25 mouse cellular contexts compared by ENCODE assay signal in the genomic region with DNA sequence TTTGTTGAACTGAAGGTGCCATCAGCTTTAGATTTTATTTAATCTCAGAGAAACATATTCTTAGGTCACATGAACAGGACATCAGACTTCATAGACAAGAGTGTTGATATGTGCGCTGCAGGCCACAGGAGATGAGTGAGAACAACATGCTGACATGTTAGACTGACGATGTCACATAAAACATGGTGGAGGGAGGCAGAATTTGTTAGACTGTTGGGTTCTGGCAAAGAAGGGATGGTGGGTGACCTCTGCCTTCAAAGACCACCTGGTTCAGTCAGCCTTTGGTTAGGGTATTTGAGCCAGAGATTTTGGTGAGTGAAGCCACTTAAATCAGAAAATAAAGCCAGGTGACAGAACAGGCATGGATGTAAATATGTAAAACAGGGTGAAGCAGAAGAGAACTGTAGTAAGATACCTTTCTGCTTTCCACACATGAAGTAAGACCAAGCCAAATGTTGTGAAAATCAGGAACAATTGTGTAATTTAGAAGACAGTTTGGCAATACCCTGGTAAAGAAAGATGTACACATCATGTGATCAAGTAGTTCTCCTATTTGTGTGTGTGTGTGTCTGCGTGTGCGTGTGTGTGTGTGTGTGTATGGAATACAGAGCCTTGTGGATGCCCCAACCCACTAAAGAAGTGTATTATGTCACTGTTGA. TPM values are rescaled to one million over a fixed set of nuclear protein-coding genes. Genes with fewer than 3 reads are reported as not detected.
A peak's percentile ranks its signal among the peaks of the same experiment; 100 is the strongest.
DNase-seq lines count a peak whose midpoint lies in the region; ATAC-seq and TF ChIP-seq lines count a peak whose summit lies in the region.
"Had no signal": no experiment of that assay in that cellular context is flagged by ENCODE, and none has a peak within 500 bp of the region (broad histone marks: within the 10 kb centered on the region; RNA-seq: fewer than 3 reads in every experiment).

No protein-coding gene starts in this region.

- H3K4me3 ChIP-seq in liver, embryonic 16.5 days (ENCODE audit: low read depth, low read length): no peak overlapping the region
- H3K4me3 ChIP-seq in liver, embryonic 12.5 days: no peak overlapping the region
- no peak overlapping the region for H3K4me3 ChIP-seq in bone marrow macrophage, adult 2 months (ENCODE audit: insufficient read depth, low read length)
- H3K4me3 ChIP-seq in hindbrain, embryonic 16.5 days (ENCODE audit: low read length): no peak overlapping the region
- H3K4me3 ChIP-seq: embryonic facial prominence, embryonic 15.5 days; forebrain, embryonic 15.5 days; heart, adult 2 months; heart, embryonic 15.5 days; layer of hippocampus, adult 2 months; stomach, embryonic 15.5 days had no signal

- peak; percentile 8 for DNase-seq in NIH3T3 (ENCODE audit: low read depth)
- no peak for DNase-seq in left cerebral cortex, adult 9 months (ENCODE audit: low spot score in 2 of 2)
- DNase-seq: adrenal gland, postnatal 36 days; cerebellum, adult 8-10 months; gastrocnemius, postnatal 10 days; heart, postnatal 36 days; kidney, adult 9 months; kidney, postnatal 14 days; right cerebral cortex, adult 18-20 months; thymus, adult 2 months; thymus, postnatal 4 days had no signal

- H3K4me1 ChIP-seq in liver, embryonic 16.5 days (ENCODE audit: control insufficient read depth, low read depth, low read length): peaks cover 28% of the 10 kb centered on the region
- H3K4me1 ChIP-seq in liver, embryonic 12.5 days: peaks cover 18% of the 10 kb centered on the region
- H3K4me1 ChIP-seq in bone marrow macrophage, adult 2 months (ENCODE audit: control insufficient read depth, insufficient read depth, low read length): peaks cover 16% of the 10 kb centered on the region
- peaks cover 4% of the 10 kb centered on the region; the same call in 1 of the 2 replicates for H3K4me1 ChIP-seq in hindbrain, embryonic 16.5 days (ENCODE audit: control insufficient read depth, insufficient read depth, low read depth, low read length)
- H3K4me1 ChIP-seq: forebrain, embryonic 15.5 days had no signal

- TF ChIP-seq CTCF in bone marrow macrophage, adult 2 months (IDR thresholded peaks at IDR 0.05; ENCODE audit: low read depth, low read length): no peak

- H3K9ac ChIP-seq in liver, embryonic 16.5 days (ENCODE audit: low read depth, low read length): no peak overlapping the region
- no peak overlapping the region for H3K9ac ChIP-seq in liver, embryonic 12.5 days
- no peak overlapping the region for H3K9ac ChIP-seq in hindbrain, embryonic 16.5 days (ENCODE audit: low read depth, low read length)
- H3K9ac ChIP-seq: embryonic facial prominence, embryonic 15.5 days; forebrain, embryonic 15.5 days; heart, embryonic 15.5 days; hindbrain, embryonic 14.5 days; liver, embryonic 14.5 days; stomach, embryonic 15.5 days had no signal

- H3K9me3 ChIP-seq in liver, embryonic 16.5 days (replicated peaks; ENCODE audit: control insufficient read depth, low read length): no peaks in the 10 kb centered on the region
- no peaks in the 10 kb centered on the region for H3K9me3 ChIP-seq in liver, embryonic 12.5 days (replicated peaks)
- no peaks in the 10 kb centered on the region for H3K9me3 ChIP-seq in hindbrain, embryonic 16.5 days (ENCODE audit: control insufficient read depth, low read length)
- H3K9me3 ChIP-seq: embryonic facial prominence, embryonic 15.5 days; forebrain, embryonic 15.5 days; heart, embryonic 15.5 days; stomach, embryonic 15.5 days had no signal

- TF ChIP-seq POLR2A in bone marrow macrophage, adult 2 months (IDR thresholded peaks at IDR 0.05; ENCODE audit: borderline replicate concordance, low read depth, low read length): no peak

- no peaks in the 10 kb centered on the region; the same call in 1 of the 2 replicates for H3K36me3 ChIP-seq in liver, embryonic 16.5 days (ENCODE audit: control insufficient read depth, insufficient read depth)
- H3K36me3 ChIP-seq in liver, embryonic 12.5 days: peaks cover 35% of the 10 kb centered on the region
- peaks cover 5% of the 10 kb centered on the region for H3K36me3 ChIP-seq in hindbrain, embryonic 16.5 days (ENCODE audit: control insufficient read depth, insufficient read depth, low read length)

- H3K4me2 ChIP-seq in liver, embryonic 16.5 days (ENCODE audit: low read depth, low read length): 0 out of 2 replicates have a peak overlapping the region, but pooled peaks have one; percentile 6
- H3K4me2 ChIP-seq in liver, embryonic 12.5 days: no peak overlapping the region
- H3K4me2 ChIP-seq in hindbrain, embryonic 16.5 days (ENCODE audit: low read length): no peak overlapping the region
- H3K4me2 ChIP-seq: embryonic facial prominence, embryonic 15.5 days; forebrain, embryonic 15.5 days; heart, embryonic 15.5 days; hindbrain, embryonic 14.5 days; stomach, embryonic 15.5 days had no signal

- H3K27me3 ChIP-seq in liver, embryonic 16.5 days (ENCODE audit: control insufficient read depth, insufficient read depth, low read depth, low read length): no peaks in the 10 kb centered on the region
- no peaks in the 10 kb centered on the region for H3K27me3 ChIP-seq in liver, embryonic 12.5 days (replicated peaks)
- H3K27me3 ChIP-seq in hindbrain, embryonic 16.5 days (replicated peaks; ENCODE audit: control insufficient read depth, insufficient read depth, low read length): no peaks in the 10 kb centered on the region
- H3K27me3 ChIP-seq: embryonic facial prominence, embryonic 15.5 days; forebrain, embryonic 15.5 days; heart, embryonic 15.5 days; stomach, embryonic 15.5 days had no signal

- H3K27ac ChIP-seq in liver, embryonic 16.5 days (ENCODE audit: low read length): peak overlapping the region; percentile 53
- H3K27ac ChIP-seq in liver, embryonic 12.5 days: no peak overlapping the region
- peak overlapping the region; percentile 43 for H3K27ac ChIP-seq in bone marrow macrophage, adult 2 months (ENCODE audit: insufficient read depth, low read depth, low read length)
- no peak overlapping the region for H3K27ac ChIP-seq in hindbrain, embryonic 16.5 days (ENCODE audit: low read depth, low read length)
- H3K27ac ChIP-seq: embryonic facial prominence, embryonic 15.5 days; forebrain, embryonic 15.5 days; heart, embryonic 15.5 days; hindbrain, embryonic 14.5 days; layer of hippocampus, adult 2 months; liver, embryonic 14.5 days; stomach, embryonic 15.5 days had no signal

- 0 out of 2 replicates have a peak, but pooled peaks have one; percentile 4 for ATAC-seq in liver, embryonic 16.5 days (ENCODE audit: low read depth)
- no peak for ATAC-seq in liver, embryonic 12.5 days
- peak; percentile 88 for ATAC-seq in megakaryocyte progenitor cell, adult 5-6 weeks (replicated peaks; ENCODE audit: poor library complexity)
- no peak for ATAC-seq in hindbrain, embryonic 16.5 days
- ATAC-seq: forebrain, embryonic 15.5 days; midbrain, embryonic 16.5 days had no signal

- WGBS in liver, embryonic 16.5 days (ENCODE audit: insufficient replicate concordance): 70% methylated on average over 4 of the region's 4 CpGs
- WGBS in liver, embryonic 12.5 days (ENCODE audit: insufficient replicate concordance): 88% methylated on average over 4 of the region's 4 CpGs
- WGBS in hindbrain, embryonic 16.5 days: 93% methylated on average over 4 of the region's 4 CpGs

RNA-seq across cellular contexts. Expression of gene Snrk, which starts 21.4 kb away (rescaled TPM):
- polyA plus RNA-seq in liver, embryonic 16.5 days (2015; fragmentation: Nextera tagmentation; extraction: Ambion mirVana): 17.9 and 20.1 TPM in 2 replicates
- 23.6 and 25.8 TPM in 2 replicates for polyA plus RNA-seq in liver, embryonic 12.5 days (2016; fragmentation: Nextera tagmentation; extraction: Ambion mirVana)
- polyA plus RNA-seq in bone marrow macrophage, adult 2 months (2012; ENCODE audit: insufficient read depth, insufficient read length, missing spikeins): 22.6 and 26.1 TPM in 2 replicates
- 16.5 and 19.7 TPM in 2 replicates for total RNA-seq in megakaryocyte progenitor cell, adult 5-6 weeks (2015)
- 19.7 and 22.9 TPM in 2 replicates for total RNA-seq in megakaryocyte progenitor cell, adult 5-6 weeks (2017)
- polyA plus RNA-seq in hindbrain, embryonic 16.5 days (2015; fragmentation: Nextera tagmentation; extraction: Ambion mirVana): 75.8 and 89.4 TPM in 2 replicates

Comparison
In these comparisons a context has a peak if more than half of its experiments do, and no peak if none do; other contexts are left out.
1. ATAC-seq: peak in liver, embryonic 16.5 days (single experiment) and megakaryocyte progenitor cell, adult 5-6 weeks (single experiment); none in liver, embryonic 12.5 days (single experiment) and hindbrain, embryonic 16.5 days (single experiment).
2. H3K27ac ChIP-seq: peak in liver, embryonic 16.5 days (single experiment) and bone marrow macrophage, adult 2 months (single experiment); none in liver, embryonic 12.5 days (single experiment) and hindbrain, embryonic 16.5 days (single experiment).